In the genomic region with DNA sequence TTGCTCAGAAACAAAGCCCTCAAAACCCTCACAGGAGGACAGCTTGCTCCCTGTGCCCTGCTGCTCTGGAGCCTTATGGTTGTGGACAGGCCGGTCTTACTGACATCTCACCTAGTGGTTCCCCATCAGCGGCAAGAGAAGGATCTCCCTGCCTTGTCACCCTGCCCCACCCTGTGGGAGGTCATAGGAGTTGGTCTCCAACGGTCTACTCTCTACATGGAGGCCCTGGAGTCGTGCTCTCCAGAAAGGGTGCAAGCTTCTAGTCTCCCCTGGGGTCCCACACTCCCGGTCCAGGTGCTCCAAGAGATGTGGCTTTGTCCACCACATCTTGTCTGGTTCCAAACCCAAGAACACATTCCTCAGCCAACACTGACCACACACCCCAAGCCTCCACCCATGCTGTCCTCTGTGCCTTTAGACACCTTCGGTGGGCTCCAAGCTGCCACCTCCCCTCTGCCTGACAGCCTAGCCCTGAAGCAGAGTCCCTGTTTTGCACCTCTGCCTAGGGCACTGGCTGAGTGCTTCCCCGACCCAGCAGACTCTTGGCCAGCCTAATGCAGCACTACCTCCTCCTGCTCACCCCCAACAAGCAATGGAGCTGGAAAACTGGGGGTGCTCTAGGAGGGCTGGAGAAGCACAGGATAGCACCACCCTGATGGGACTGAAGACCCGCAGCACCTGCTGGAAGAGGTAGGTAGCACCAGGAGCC, we compare ENCODE assay signal across 7 mouse cellular contexts. TPM values are rescaled to one million over a fixed set of nuclear protein-coding genes. Genes with fewer than 3 reads are reported as not detected.
DNase-seq lines count a peak whose midpoint lies in the region; ATAC-seq lines count a peak whose summit lies in the region.

No protein-coding gene starts in this region.

- H3K4me3 ChIP-seq in megakaryocyte, embryonic 14.5 days (replicated peaks) = peak overlapping the region; percentile 92
- peak overlapping the region; percentile 98 for H3K4me3 ChIP-seq in forebrain, embryonic 11.5 days (ENCODE audit: low read depth, low read length)
- peak overlapping the region; percentile 97 for H3K4me3 ChIP-seq in limb, embryonic 15.5 days
- H3K4me3 ChIP-seq in stomach, embryonic 16.5 days (replicated peaks; ENCODE audit: low read length) = peak overlapping the region; percentile 84

- peaks cover 46% of the 10 kb centered on the region for H3K4me1 ChIP-seq in megakaryocyte, embryonic 14.5 days
- peaks cover 29% of the 10 kb centered on the region for H3K4me1 ChIP-seq in forebrain, embryonic 11.5 days (replicated peaks; ENCODE audit: control insufficient read depth, insufficient read depth, low read length)
- peaks cover 55% of the 10 kb centered on the region for H3K4me1 ChIP-seq in limb, embryonic 15.5 days
- peaks cover 34% of the 10 kb centered on the region for H3K4me1 ChIP-seq in stomach, embryonic 16.5 days (ENCODE audit: control insufficient read depth, insufficient read depth, low read length)

- H3K27ac ChIP-seq in forebrain, embryonic 11.5 days (ENCODE audit: low read depth, low read length) = no peak overlapping the region
- 0 out of 2 replicates have a peak overlapping the region, but pooled peaks have one; percentile 24 for H3K27ac ChIP-seq in limb, embryonic 15.5 days
- no peak overlapping the region for H3K27ac ChIP-seq in stomach, embryonic 16.5 days (ENCODE audit: low read length)

- peak overlapping the region; percentile 97 for H3K9ac ChIP-seq in forebrain, embryonic 11.5 days (ENCODE audit: low read length)
- peak overlapping the region; percentile 94 for H3K9ac ChIP-seq in limb, embryonic 15.5 days
- peak overlapping the region; percentile 96 for H3K9ac ChIP-seq in stomach, embryonic 16.5 days (ENCODE audit: low read length)

- 49% methylated on average over 8 of the region's 8 CpGs for WGBS in forebrain, embryonic 11.5 days
- WGBS in limb, embryonic 15.5 days = 45% methylated on average over 8 of the region's 8 CpGs
- 46% methylated on average over 8 of the region's 8 CpGs for WGBS in stomach, embryonic 16.5 days

- DNase-seq in forebrain, embryonic 11.5 days (ENCODE audit: low spot score) = no peak
- DNase-seq in spleen, postnatal 36 days (ENCODE audit: low spot score in 2 of 2) = no peak
- DNase-seq in gastrocnemius, adult 18-20 months (ENCODE audit: low spot score) = no peak

- peaks cover 5% of the 10 kb centered on the region; the same call in 1 of the 2 replicates for H3K9me3 ChIP-seq in megakaryocyte, embryonic 14.5 days
- no peaks in the 10 kb centered on the region for H3K9me3 ChIP-seq in forebrain, embryonic 11.5 days (ENCODE audit: control insufficient read depth, low read length)
- H3K9me3 ChIP-seq in limb, embryonic 15.5 days = no peaks in the 10 kb centered on the region
- no peaks in the 10 kb centered on the region for H3K9me3 ChIP-seq in stomach, embryonic 16.5 days (replicated peaks; ENCODE audit: control insufficient read depth, low read length)

- peaks cover 98% of the 10 kb centered on the region for H3K27me3 ChIP-seq in megakaryocyte, embryonic 14.5 days (replicated peaks)
- H3K27me3 ChIP-seq in forebrain, embryonic 11.5 days (ENCODE audit: control insufficient read depth, insufficient read depth, low read length) = peaks cover 6% of the 10 kb centered on the region
- peaks cover 4% of the 10 kb centered on the region; the same call in 1 of the 2 replicates for H3K27me3 ChIP-seq in limb, embryonic 15.5 days
- no peaks in the 10 kb centered on the region for H3K27me3 ChIP-seq in stomach, embryonic 16.5 days (ENCODE audit: control insufficient read depth, insufficient read depth, low read length)

- peaks cover 3% of the 10 kb centered on the region for H3K36me3 ChIP-seq in megakaryocyte, embryonic 14.5 days (replicated peaks; ENCODE audit: low read length)
- peaks cover 5% of the 10 kb centered on the region; the same call in 1 of the 2 replicates for H3K36me3 ChIP-seq in forebrain, embryonic 11.5 days (ENCODE audit: control insufficient read depth, insufficient read depth, low read length)
- H3K36me3 ChIP-seq in limb, embryonic 15.5 days = peaks cover 19% of the 10 kb centered on the region
- H3K36me3 ChIP-seq in stomach, embryonic 16.5 days (ENCODE audit: control insufficient read depth, insufficient read depth, low read length) = no peaks in the 10 kb centered on the region

- peak overlapping the region; percentile 96 for H3K4me2 ChIP-seq in forebrain, embryonic 11.5 days (ENCODE audit: low read depth, low read length, severe bottlenecking)
- H3K4me2 ChIP-seq in limb, embryonic 15.5 days = peak overlapping the region; percentile 97
- peak overlapping the region; percentile 99 for H3K4me2 ChIP-seq in stomach, embryonic 16.5 days (ENCODE audit: low read depth, low read length)

- ATAC-seq in megakaryocyte, adult 5-6 weeks (ENCODE audit: poor library complexity, severe bottlenecking) = no peak
- ATAC-seq in forebrain, embryonic 11.5 days (replicated peaks; ENCODE audit: low FRiP score) = no peak
- ATAC-seq in limb, embryonic 15.5 days (ENCODE audit: insufficient number of reproducible peaks, low FRiP score, low TSS enrichment, low read depth) = no peak
- ATAC-seq in stomach, embryonic 16.5 days (ENCODE audit: insufficient read depth, low FRiP score) = peak; percentile 8; the same call in 1 of the 2 replicates

RNA-seq across cellular contexts. Expression of a gene that starts 1.6 kb away (rescaled TPM):
- polyA plus RNA-seq in megakaryocyte, embryonic 14.5 days (2012; ENCODE audit: insufficient read depth, low replicate concordance) = 2.1 and 2.9 TPM in 2 replicates
- 0.91 and 2.7 TPM in 2 replicates for total RNA-seq in megakaryocyte, adult 5-6 weeks (2015)
- total RNA-seq in megakaryocyte, adult 5-6 weeks (2017) = 1.4 and 5.7 TPM in 2 replicates
- 38.0 and 41.5 TPM in 2 replicates for polyA plus RNA-seq in forebrain, embryonic 11.5 days (2014; fragmentation: Nextera tagmentation; extraction: Ambion mirVana)
- polyA plus RNA-seq in limb, embryonic 15.5 days (2015; fragmentation: Nextera tagmentation; extraction: Ambion mirVana) = 24.4 and 31.8 TPM in 2 replicates
- polyA plus RNA-seq in stomach, embryonic 16.5 days (2015; fragmentation: Nextera tagmentation; extraction: Ambion mirVana) = 9.3 and 10.0 TPM in 2 replicates
- total RNA-seq in gastrocnemius, adult 18-20 months (2021) = 10 to 100 TPM; 12.2 to 12.4 TPM
